Mouse (Mus musculus) CH12.LX (cell line): Measurements from ENCODE around the gene Olfr1020.

ENCODE experiments used
- EP300 ChIP-seq: IDR thresholded peaks from 2 replicates; pipeline ENCODE4 v1.6.1; 2011; ENCODE audit warnings: low read length, improper control_type of control experiment
- MAX ChIP-seq: IDR thresholded peaks from 2 replicates; pipeline ENCODE4 v1.6.1; 2011; ENCODE audit warnings: low read length, improper control_type of control experiment
- NRF1 ChIP-seq: IDR thresholded peaks from 2 replicates; pipeline ENCODE4 v1.6.1; 2014; ENCODE audit warnings: low read depth, mild to moderate bottlenecking, inconsistent platforms, low read length, improper control_type of control experiment, moderate library complexity

DNA sequence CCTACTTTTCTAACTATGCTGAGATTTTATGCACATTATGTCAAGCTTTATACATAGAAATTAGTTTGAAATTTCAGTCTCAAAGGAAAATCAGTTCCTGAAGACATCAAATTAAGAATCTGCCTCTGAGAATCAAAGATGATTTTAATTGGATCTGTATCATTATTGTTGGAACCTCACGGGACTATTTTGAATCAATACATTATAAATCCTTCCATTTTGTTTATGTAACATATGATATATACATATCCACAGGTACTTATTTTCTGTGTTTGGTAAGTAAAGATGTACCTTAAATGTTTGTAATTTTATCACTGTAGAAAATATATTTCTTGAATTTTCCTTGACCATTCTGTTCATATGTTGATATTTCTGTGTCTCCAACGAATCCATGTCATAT lies 38.5 kb downstream of the Olfr1020 start, which contains the start of gene Olfr1023:
- TF ChIP-seq NRF1 (no peak), EP300 (no peak), MAX (no peak)
